Mouse (Mus musculus) MEL (cell line): ENCODE measurements around the gene Prkaa1.

Experiments
- CTCF ChIP-seq, 3 experiments: IDR thresholded peaks in 2 of 3; conservative IDR thresholded peaks in 1 of 3; 2 replicates each; pipeline ENCODE4 v1.5.1; 2011 to 2012; ENCODE audit warnings: low read length in 3 of 3, low read depth in 2 of 3, mild to moderate bottlenecking in 2 of 3, improper control_type of control experiment in 1 of 3, inconsistent platforms in 1 of 3, mixed read lengths in 1 of 3, moderate library complexity in 1 of 3; ENCODE audit not compliant: control insufficient read depth in 1 of 3, insufficient read depth in 1 of 3, poor library complexity in 1 of 3, severe bottlenecking in 1 of 3
- ELF1 ChIP-seq: IDR thresholded peaks from 2 replicates; pipeline ENCODE4 v1.6.1; 2014; ENCODE audit warnings: low read depth, mild to moderate bottlenecking, inconsistent platforms, low read length, improper control_type of control experiment, moderate library complexity
- GABPA ChIP-seq: IDR thresholded peaks from 2 replicates; pipeline ENCODE4 v1.6.1; 2012; ENCODE audit warnings: low read depth, mild to moderate bottlenecking, inconsistent platforms, low read length, improper control_type of control experiment, moderate library complexity
- MAX ChIP-seq: IDR thresholded peaks from 2 replicates; pipeline ENCODE4 v1.6.1; 2011; ENCODE audit warnings: low read length, improper control_type of control experiment
- MYC ChIP-seq: IDR thresholded peaks from 2 replicates; pipeline ENCODE4 v1.6.1; 2011; ENCODE audit warnings: low read depth, mild to moderate bottlenecking, low read length, improper control_type of control experiment, moderate library complexity
- POLR2A ChIP-seq, 2 experiments: IDR thresholded peaks; 2 replicates each; pipeline ENCODE4 v1.6.1; 2011 to 2012; ENCODE audit warnings: low read length in 2 of 2, mild to moderate bottlenecking in 2 of 2, control low read depth in 1 of 2, improper control_type of control experiment in 1 of 2, low read depth in 1 of 2, moderate library complexity in 1 of 2; ENCODE audit not compliant: control insufficient read depth in 1 of 2, insufficient read depth in 1 of 2, poor library complexity in 1 of 2
- POLR2AphosphoS2 ChIP-seq: IDR thresholded peaks from 2 replicates; pipeline ENCODE4 v1.6.1; 2011; ENCODE audit warnings: low read length, improper control_type of control experiment
- SMC3 ChIP-seq: IDR thresholded peaks from 2 replicates; pipeline ENCODE4 v1.6.1; 2011; ENCODE audit warnings: low read depth, low read length, improper control_type of control experiment
- TAL1 ChIP-seq: IDR thresholded peaks from 2 replicates; pipeline ENCODE4 v1.6.1; 2012; ENCODE audit warnings: mild to moderate bottlenecking, inconsistent platforms, low read length, moderate library complexity, mixed read lengths

- TF ChIP-seq GABPA (no peak), CTCF (IDR thresholded peaks at IDR 0.05 in 2 of 3, conservative IDR thresholded peaks at IDR 0.05 in 1 of 3; ENCODE audit: control insufficient read depth in 1 of 3, insufficient read depth in 1 of 3, low read depth in 2 of 3, low read length in 3 of 3, poor library complexity in 1 of 3, severe bottlenecking in 1 of 3) (no peak), SMC3 (no peak), TAL1 (no peak), POLR2AphosphoS2 (no peak), POLR2A (IDR thresholded peaks at IDR 0.05; ENCODE audit: control insufficient read depth in 1 of 2, insufficient read depth in 1 of 2, low read depth in 1 of 2, low read length in 2 of 2, poor library complexity in 1 of 2) (no peak), MYC (no peak), MAX (no peak), ELF1 (no peak)
Measured at GRCm38 (mm10) chr15:5187116-5187515, 43.5 kb downstream of the Prkaa1 start.
